Mouse (Mus musculus) megakaryocyte, embryonic 14.5 days (primary cell): Measurements from ENCODE around the gene Matn3. TPM values are rescaled to one million over a fixed set of nuclear protein-coding genes. Genes with fewer than 3 reads are reported as not detected.

ENCODE experiments used
- H3K27me3 ChIP-seq: replicated peaks from 2 replicates; pipeline ENCODE3; 2012; ENCODE audit warnings: inconsistent platforms
- H3K36me3 ChIP-seq: replicated peaks from 2 replicates; pipeline ENCODE3; 2012; ENCODE audit warnings: low read length, inconsistent platforms, mixed read lengths
- H3K4me1 ChIP-seq: 2 replicates; pipeline ENCODE4 v1.6.1; 2012; ENCODE audit warnings: inconsistent platforms
- H3K4me3 ChIP-seq: replicated peaks from 2 replicates; pipeline ENCODE3; 2012; ENCODE audit warnings: moderate library complexity, mild to moderate bottlenecking, inconsistent platforms
- H3K9me3 ChIP-seq: 2 replicates; pipeline ENCODE4 v1.6.1; 2012; ENCODE audit warnings: inconsistent platforms
- FLI1 ChIP-seq: IDR thresholded peaks from 2 replicates; pipeline ENCODE4 v1.6.1; 2012; ENCODE audit warnings: low read length, inconsistent platforms, mixed read lengths
- GATA1 ChIP-seq: IDR thresholded peaks from 3 replicates; pipeline ENCODE4 v1.6.1; 2012; ENCODE audit warnings: mixed read lengths, low read length, inconsistent platforms, borderline replicate concordance
- polyA plus RNA-seq: library from polyadenylated mRNA; stranded (reverse); fragments of >175 nt; gene quantifications from 2 replicates; pipeline ENCODE4 v1.2.3, GENCODE M21; 2012; ENCODE audit warnings: low replicate concordance; ENCODE audit not compliant: insufficient read depth

Gene Matn3
- polyA plus RNA-seq, 1 experiment, result not detected

GRCm38 (mm10) chr12:8969828-8970227 lies 22.1 kb downstream of the Matn3 start:
- no peaks in the 10 kb centered on the region for H3K36me3 ChIP-seq
- peaks cover 19% of the 10 kb centered on the region for H3K4me1 ChIP-seq
- no peaks in the 10 kb centered on the region for H3K9me3 ChIP-seq
- peak overlapping the region; percentile 4 for H3K4me3 ChIP-seq
- no peak for TF ChIP-seq GATA1
- TF ChIP-seq FLI1, result no peak
- H3K27me3 ChIP-seq, result peaks cover 39% of the 10 kb centered on the region

GRCm38 (mm10) chr12:8973820-8974465 lies 26.2 kb downstream of the Matn3 start, which contains the start of gene Wdr35:
TSS of gene Wdr35 (plus strand) at chr12:8973892.
- no peaks in the 10 kb centered on the region for H3K36me3 ChIP-seq
- H3K27me3 ChIP-seq, result peaks cover 38% of the 10 kb centered on the region
- peaks cover 19% of the 10 kb centered on the region for H3K4me1 ChIP-seq
- TF ChIP-seq FLI1 (no peak), GATA1 (no peak)
- peak within 1 kb of the TSS; percentile 94 for H3K4me3 ChIP-seq
- H3K9me3 ChIP-seq, result peaks cover 4% of the 10 kb centered on the region

GRCm38 (mm10) chr12:8975076-8975475 lies 27.3 kb downstream of the Matn3 start:
- TF ChIP-seq FLI1 (no peak), GATA1 (no peak)
- no peak overlapping the region for H3K4me3 ChIP-seq
- H3K4me1 ChIP-seq, result peaks cover 15% of the 10 kb centered on the region
- no peaks in the 10 kb centered on the region for H3K36me3 ChIP-seq
- H3K9me3 ChIP-seq, result peaks cover 4% of the 10 kb centered on the region
- peaks cover 33% of the 10 kb centered on the region for H3K27me3 ChIP-seq

- Histone ChIP-seq H3K4me3 (no peak overlapping the region), H3K4me1 (no peaks in the 10 kb centered on the region), H3K9me3 (peaks cover 1% of the 10 kb centered on the region; the same call in 1 of the 2 replicates), H3K27me3 (peaks cover 12% of the 10 kb centered on the region), H3K36me3 (no peaks in the 10 kb centered on the region)
- TF ChIP-seq FLI1 (no peak), GATA1 (no peak)
These were observed 45.5 kb downstream of the Matn3 start for GRCm38 (mm10) chr12:8993231-8993630.

- TF ChIP-seq FLI1, result no peak
- no peak for TF ChIP-seq GATA1
- Histone ChIP-seq H3K9me3 (peaks cover 4% of the 10 kb centered on the region; the same call in 1 of the 2 replicates), H3K27me3 (peaks cover 4% of the 10 kb centered on the region), H3K36me3 (no peaks in the 10 kb centered on the region), H3K4me1 (0 out of 2 replicates have a peak, but pooled peaks cover 3% of the 10 kb centered on the region), H3K4me3 (no peak overlapping the region)
These were observed 50.6 kb downstream of the Matn3 start for GRCm38 (mm10) chr12:8998318-8998717.

- Histone ChIP-seq H3K9me3 (peaks cover 4% of the 10 kb centered on the region; the same call in 1 of the 2 replicates), H3K4me3 (no peak overlapping the region), H3K36me3 (no peaks in the 10 kb centered on the region), H3K4me1 (0 out of 2 replicates have a peak, but pooled peaks cover 3% of the 10 kb centered on the region), H3K27me3 (peaks cover 3% of the 10 kb centered on the region)
- TF ChIP-seq FLI1, result no peak
- TF ChIP-seq GATA1, result no peak
These were observed 54.4 kb downstream of the Matn3 start for GRCm38 (mm10) chr12:9002038-9002648.

- no peaks in the 10 kb centered on the region for H3K36me3 ChIP-seq
- peaks cover 3% of the 10 kb centered on the region for H3K27me3 ChIP-seq
- H3K4me3 ChIP-seq, result no peak overlapping the region
- H3K9me3 ChIP-seq, result no peaks in the 10 kb centered on the region
- 0 out of 2 replicates have a peak, but pooled peaks cover 3% of the 10 kb centered on the region for H3K4me1 ChIP-seq
- TF ChIP-seq GATA1 (no peak), FLI1 (no peak)
These were observed 59.4 kb downstream of the Matn3 start for GRCm38 (mm10) chr12:9007146-9007545.

- Histone ChIP-seq H3K4me1 (no peaks in the 10 kb centered on the region), H3K9me3 (no peaks in the 10 kb centered on the region), H3K27me3 (peaks cover 3% of the 10 kb centered on the region), H3K4me3 (no peak overlapping the region), H3K36me3 (no peaks in the 10 kb centered on the region)
- TF ChIP-seq GATA1 (no peak), FLI1 (no peak)
These were observed 60.1 kb downstream of the Matn3 start for GRCm38 (mm10) chr12:9007811-9008210.

GRCm38 (mm10) chr12:9010311-9010710 lies 62.6 kb downstream of the Matn3 start:
- TF ChIP-seq FLI1 (no peak), GATA1 (no peak)
- Histone ChIP-seq H3K4me3 (no peak overlapping the region), H3K36me3 (no peaks in the 10 kb centered on the region), H3K27me3 (peaks cover 7% of the 10 kb centered on the region), H3K4me1 (no peaks in the 10 kb centered on the region), H3K9me3 (no peaks in the 10 kb centered on the region)

GRCm38 (mm10) chr12:9016376-9016775 lies 68.6 kb downstream of the Matn3 start:
- Histone ChIP-seq H3K4me3 (no peak overlapping the region), H3K27me3 (peaks cover 6% of the 10 kb centered on the region), H3K36me3 (no peaks in the 10 kb centered on the region), H3K4me1 (no peaks in the 10 kb centered on the region), H3K9me3 (no peaks in the 10 kb centered on the region)
- TF ChIP-seq FLI1 (no peak), GATA1 (no peak)

GRCm38 (mm10) chr12:9020431-9020830 lies 72.7 kb downstream of the Matn3 start:
- no peaks in the 10 kb centered on the region for H3K36me3 ChIP-seq

More at GRCm38 (mm10) chr12:9020431-9020830, 72.7 kb downstream of the Matn3 start:
- H3K4me1 ChIP-seq, result no peaks in the 10 kb centered on the region
- no peak for TF ChIP-seq GATA1
- H3K27me3 ChIP-seq, result peaks cover 2% of the 10 kb centered on the region
- no peak overlapping the region for H3K4me3 ChIP-seq
- no peaks in the 10 kb centered on the region for H3K9me3 ChIP-seq
